Mouse (Mus musculus): ENCODE measurements around the gene Sfn.

Gene Sfn

GRCm38 (mm10) chr4:133619473-133620136 is 17.6 kb upstream of the Sfn start:
- peak; percentile 45 for DNase-seq

DNA sequence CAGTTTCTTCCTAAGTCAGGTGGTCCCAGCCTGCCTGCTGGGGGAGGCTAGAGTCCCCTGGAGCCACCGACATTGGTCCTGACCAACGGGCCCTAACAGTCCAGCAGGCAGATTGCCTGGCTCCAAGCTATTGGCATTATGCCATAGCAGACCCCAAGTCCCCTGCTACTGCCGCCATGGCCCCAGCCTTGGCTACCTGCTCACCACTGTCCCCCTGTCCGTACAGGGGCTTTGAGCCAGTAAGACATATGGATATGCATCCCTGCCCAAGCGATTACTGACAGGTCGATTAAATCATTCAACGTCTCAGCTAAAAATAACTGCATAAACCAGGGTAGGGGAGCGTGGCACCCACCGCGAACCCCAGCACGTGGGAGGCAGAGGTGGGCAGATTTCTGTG is 16.0 kb upstream of the Sfn start:
- DNase-seq, result no peak

DNA sequence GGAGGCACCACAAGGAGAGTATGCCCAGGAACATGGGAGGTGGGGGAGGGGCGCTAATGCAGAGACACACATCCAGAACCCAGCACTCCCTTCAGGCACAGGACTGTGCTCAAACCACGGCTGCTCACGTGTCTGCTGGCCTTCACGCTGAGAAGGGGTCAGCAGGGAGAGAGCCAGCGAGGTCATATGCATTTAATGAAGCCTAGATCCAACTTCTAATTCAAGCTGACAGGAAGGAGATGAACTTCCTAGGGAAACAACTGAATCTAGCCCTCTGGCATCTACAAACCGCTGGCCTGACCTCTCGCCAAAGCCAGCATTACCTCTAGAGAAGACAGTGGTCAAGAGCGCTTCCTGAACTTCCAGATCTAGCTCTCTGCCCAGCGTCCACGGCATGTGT is 13.4 kb upstream of the Sfn start:
- DNase-seq, result no peak

DNA sequence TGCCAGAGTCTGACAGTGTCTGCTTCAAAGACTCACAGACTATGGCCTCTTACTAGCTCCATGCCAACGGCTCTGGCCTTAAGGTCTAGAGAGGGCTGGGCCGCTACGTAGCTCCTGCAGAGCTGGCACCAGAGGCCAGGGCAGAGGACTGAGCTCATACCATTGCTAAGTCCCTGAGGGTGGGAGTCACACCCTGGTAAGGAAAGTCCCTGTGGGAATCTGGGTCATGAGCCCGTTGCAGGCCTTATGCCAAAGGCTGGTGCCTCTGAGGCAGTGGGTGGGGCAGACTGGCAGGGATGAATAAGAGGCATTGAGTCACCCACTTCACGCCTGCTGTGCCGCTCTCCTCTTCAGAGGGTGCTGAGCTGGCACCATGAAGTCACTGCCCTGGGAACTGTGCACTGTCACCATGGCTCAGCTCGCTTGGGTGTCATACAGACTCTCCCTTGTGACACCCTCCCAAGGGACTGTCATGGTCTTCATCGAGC is 12.3 kb upstream of the Sfn start:
- no peak for DNase-seq

DNA sequence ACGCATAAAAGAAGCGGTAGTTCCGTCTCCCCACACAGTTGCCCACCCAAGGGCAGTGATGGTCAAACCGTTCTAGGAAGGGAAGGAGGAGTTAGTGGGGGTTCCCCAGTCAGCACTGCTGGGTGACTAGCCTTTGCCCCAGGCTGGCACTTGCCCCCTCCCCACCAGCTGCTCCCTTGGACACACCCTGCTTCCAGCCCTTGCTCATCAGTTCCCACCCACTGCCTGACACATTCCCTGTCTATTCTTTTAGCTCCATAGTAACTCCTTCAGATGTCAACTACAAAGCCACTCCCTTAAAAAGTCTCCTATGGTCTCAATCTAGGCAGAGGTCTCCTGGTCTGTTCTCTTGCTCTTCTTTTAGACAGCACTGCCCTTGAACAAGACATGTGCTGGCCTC is 11.9 kb upstream of the Sfn start:
- DNase-seq, result no peak

DNA sequence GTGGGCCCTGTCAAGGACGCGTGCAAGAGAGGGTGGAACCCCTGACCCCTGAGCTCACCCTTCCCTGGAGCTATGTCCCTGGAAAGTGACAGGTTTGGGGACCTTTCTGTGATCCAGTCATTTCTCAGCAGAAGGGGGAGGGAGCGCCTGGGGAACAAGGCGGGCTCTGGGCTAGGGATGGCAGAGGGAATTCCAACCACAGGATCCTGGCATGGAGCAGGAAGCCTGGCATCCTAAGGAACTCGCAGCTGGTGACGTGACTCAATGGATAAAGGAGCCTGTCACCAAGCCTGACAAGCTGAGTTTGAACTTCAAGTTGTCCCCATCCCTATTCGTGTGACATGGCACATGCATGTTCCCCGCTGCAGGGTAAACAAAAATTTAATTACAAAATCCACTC is 11.1 kb upstream of the Sfn start:
- no peak for DNase-seq

- no peak for DNase-seq
These were observed 10.4 kb upstream of the Sfn start for GRCm38 (mm10) chr4:133612416-133612815.

GRCm38 (mm10) chr4:133611815-133612214 is 9.8 kb upstream of the Sfn start:
- DNase-seq, result no peak

GRCm38 (mm10) chr4:133609719-133610118 is 7.8 kb upstream of the Sfn start:
- peak; percentile 86 for DNase-seq

- DNase-seq, result no peak
These were observed 5.3 kb upstream of the Sfn start for GRCm38 (mm10) chr4:133607284-133607683.

GRCm38 (mm10) chr4:133605330-133605729 is 3.4 kb upstream of the Sfn start:
- DNase-seq, result no peak

GRCm38 (mm10) chr4:133604856-133605255 is 2.9 kb upstream of the Sfn start:
- no peak for DNase-seq

DNA sequence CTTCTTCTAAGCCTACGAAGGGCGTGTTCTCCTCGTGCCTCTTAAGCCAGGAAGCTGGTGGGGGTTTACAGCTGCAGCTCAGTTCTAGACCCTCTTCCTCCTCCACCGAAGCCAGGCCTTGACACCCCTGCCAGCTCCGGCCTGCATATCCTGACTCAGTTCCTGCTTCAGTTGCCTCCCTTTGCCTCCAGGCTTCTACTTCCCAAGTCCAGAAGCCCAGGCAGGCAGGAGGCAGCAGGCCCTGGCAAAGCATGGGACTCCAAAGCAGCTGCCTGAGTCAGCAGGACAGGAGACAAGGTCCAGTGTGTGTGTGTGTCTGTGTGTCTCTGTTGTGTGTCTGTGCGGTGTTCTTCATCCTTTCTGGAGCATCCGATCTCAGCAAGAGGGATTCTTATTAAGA is 2.2 kb upstream of the Sfn start:
- DNase-seq, result no peak

GRCm38 (mm10) chr4:133603056-133603455 is 1.1 kb upstream of the Sfn start:
- DNase-seq, result no peak

DNA sequence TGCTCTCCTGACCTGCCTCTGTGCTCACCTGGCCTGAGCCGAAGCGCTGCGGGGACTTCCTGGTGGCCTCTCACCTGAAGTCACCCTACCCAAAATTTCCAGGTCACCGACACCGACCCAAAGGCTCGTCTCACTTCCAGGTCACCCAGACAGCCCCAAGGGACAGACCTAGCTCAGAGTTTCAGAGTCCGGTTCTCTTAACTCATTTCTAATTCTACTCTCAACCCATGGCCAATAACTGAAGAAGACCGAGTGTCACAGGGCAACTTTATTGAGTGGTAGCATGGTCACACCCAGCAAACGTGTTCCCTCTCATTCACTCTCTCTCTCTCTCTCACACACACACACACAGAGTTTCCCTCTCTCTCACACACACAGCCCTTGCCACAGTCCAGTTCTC is 1.7 kb downstream of the Sfn start:
- no peak for DNase-seq

DNA sequence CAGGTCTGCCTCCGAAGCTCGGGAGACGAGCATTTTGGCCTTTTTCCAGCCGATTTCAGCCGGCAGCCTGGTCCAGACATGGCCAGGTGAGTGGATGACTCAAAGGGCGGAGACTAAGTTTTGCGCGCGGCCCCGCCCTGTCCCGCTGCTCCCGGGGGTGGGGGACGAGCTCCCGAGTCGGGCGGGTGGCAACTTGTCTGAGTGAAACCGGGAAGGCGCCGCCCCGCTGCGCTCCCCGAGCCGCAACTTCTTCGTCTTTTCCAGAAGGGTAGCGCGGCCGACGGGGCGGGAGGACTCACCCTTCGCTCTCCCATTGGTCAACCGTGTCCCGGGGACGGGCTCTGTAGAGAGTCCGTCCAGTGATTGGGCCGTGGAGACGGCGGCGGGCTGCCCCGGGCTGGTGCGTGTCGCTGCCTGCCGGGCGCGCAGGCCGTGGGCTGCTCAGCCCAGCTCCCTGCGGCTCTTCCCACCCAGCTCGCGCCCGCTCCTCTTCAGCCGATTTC is 2.3 kb downstream of the Sfn start:
- peak; percentile 63 for DNase-seq

GRCm38 (mm10) chr4:133599116-133599515 is 2.9 kb downstream of the Sfn start:
- no peak for DNase-seq

GRCm38 (mm10) chr4:133598616-133599015 is 3.4 kb downstream of the Sfn start:
- no peak for DNase-seq

DNA sequence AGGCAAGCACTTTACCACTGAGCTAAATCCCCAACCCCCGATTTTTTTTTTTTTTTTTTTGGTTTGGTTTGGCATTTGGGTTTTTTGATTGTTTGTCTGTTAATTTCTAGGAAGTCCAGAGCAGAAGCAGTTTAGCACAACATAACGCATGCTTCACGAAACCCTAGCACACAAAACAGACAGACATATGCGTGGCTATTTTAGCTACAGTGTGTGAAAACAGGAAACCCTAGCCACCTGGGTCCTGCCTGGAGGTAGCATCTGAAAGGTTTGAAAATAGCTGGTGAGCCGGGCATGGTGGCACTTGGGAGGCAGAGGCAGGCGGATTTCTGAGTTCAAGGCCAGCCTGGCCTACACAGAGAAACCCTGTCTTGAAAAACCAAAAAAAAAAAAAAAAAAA is 5.9 kb downstream of the Sfn start:
- DNase-seq, result no peak

GRCm38 (mm10) chr4:133595538-133595937 is 6.4 kb downstream of the Sfn start:
- DNase-seq, result no peak

DNA sequence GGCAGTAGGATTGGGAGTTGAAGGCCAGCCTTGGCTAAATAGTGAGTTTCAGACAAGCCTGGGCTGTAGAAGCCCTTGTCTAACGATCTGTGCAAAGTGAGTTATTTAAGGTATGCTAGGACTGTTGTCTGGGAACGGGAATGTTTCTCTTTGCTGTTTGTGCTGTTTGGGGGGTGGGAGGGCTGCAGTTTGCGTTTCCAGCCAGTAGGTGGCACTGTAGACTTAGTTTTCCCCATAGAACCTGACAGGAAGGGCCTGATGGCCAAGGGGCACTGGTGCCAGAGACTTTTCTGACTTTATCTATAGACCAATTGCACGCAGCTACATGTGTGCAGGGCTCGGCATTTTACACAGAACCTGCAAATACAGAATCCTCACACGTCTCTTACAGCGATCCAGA is 9.4 kb downstream of the Sfn start:
- DNase-seq, result peak; percentile 64

DNA sequence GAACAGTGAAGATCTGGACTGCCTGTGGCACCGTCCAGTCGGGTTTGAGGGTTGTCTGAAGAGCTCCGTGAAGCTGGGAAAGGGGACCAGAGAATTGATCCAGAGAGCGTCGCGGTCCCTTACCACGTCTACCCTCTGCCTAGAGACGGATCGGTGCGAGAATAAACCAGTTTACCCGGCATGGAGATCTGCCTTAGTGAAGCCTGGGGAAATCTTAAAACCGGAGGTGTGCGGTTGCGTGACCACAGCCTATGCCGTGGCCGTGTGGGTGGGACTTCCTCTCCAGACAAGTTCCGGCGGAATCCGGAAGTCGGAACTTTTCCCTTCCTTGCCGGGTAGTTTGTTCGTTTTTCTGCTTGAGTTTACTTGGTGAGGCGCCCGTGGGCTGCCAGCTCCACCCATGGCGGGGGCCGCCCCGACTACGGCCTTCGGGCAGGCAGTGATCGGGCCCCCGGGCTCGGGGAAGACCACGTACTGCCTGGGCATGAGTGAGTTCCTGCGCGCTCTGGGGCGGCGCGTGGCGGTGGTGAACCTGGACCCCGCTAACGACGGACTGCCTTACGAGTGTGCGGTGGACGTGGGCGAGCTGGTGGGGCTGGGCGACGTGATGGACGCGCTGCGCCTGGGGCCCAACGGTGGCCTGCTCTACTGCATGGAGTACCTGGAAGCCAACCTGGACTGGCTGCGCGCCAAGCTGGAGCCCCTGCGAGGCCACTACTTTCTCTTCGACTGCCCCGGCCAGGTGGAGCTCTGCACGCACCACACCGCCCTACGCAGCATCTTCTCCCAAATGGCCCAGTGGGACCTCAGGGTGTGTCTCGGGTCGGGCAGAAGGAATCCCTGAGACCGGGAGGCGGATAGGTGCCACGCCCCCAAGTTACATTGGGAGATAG is 17.7 kb downstream of the Sfn start, which contains the start of gene Gpn2:
Gene Gpn2, plus strand, starts transcription at position 304 of the 893 bp plus-strand sequence.
- peak; percentile 89 for DNase-seq

GRCm38 (mm10) chr4:133583690-133584058 is 18.3 kb downstream of the Sfn start:
- no peak for DNase-seq

DNA sequence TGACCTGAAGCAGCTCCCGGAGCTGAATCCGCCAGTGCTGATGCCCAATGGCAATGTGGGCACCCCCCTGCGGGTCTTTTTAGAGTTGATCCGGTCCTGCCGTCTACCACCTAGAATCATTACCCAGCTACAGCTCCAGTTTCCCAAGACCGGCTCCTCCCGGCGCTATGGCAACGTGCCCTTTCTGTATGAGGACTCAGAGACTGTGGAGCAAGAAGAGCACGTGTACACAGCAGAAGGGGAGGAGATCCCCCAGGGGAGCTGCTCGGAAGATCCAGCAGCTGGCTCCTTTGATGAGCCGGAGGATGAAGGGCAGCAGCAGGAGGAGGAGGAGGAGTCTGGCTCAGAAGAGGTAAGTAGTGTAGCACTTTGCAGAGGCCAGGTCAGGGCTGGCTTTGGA is 24.0 kb downstream of the Sfn start:
- no peak for DNase-seq

All from thymus, postnatal 14 days (tissue).